Mouse (Mus musculus) lung, postnatal 0 days (tissue): Measurements from ENCODE around the gene Flywch1.

ENCODE experiments used
- CTCF ChIP-seq: IDR thresholded peaks from 2 replicates; pipeline ENCODE4 v1.5.1; 2016; ENCODE audit warnings: antibody characterized with exemption, mild to moderate bottlenecking
- EP300 ChIP-seq: IDR thresholded peaks from 2 replicates; pipeline ENCODE4 v1.6.1; 2016; ENCODE audit warnings: antibody characterized with exemption, mild to moderate bottlenecking, control low read depth

GRCm38 (mm10) chr17:23719455-23719854 is 51.9 kb downstream of the Flywch1 start:
- TF ChIP-seq CTCF (no peak), EP300 (no peak)
